Mouse (Mus musculus): ENCODE results near the gene Myl7. TPM values are rescaled to one million over a fixed set of nuclear protein-coding genes. Genes with fewer than 3 reads are reported as not detected.
"Not testable (repeated sequence)": the region's sequence is repeated elsewhere in the genome, so short reads cannot be mapped to it uniquely, and the experiment has no call there.

Gene Myl7
- total RNA-seq, 2 experiments from 2014 or later: not detected

DNA sequence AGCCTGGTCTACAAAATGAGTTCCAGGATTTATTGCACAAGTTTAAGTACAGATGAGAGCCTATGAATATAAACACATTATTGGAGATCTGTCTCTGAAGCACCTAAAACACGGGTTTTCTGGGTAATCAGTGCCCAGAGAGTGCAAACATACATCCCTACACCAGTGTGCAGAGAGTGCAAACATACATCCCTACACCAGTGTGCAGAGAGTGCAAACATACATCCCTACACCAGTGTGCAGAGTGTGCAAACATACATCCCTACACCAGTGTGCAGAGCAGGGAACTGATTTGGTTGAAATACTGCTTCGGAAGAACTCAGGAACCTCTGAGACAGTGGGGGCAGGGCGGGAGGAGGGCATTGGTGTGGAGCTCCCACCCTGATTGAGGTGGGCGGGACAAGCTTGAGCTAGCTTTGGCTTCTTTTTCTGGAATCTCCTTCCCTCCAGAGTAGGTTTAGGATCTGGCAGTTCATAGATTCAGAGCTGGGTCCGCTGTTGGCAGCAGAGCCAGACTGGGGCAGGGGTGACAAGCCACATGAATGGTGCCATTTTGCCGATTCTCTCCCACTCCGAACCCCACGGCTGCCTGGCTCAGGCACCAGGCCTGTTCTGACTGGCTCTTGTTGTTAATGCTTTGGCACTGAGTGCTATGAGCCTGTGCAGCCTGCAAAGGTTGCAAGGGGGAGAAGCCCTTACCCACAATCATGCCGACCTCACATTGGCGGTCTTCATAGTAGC is 7.4 kb upstream of the Myl7 start:
- no peak for ATAC-seq (replicated peaks; ENCODE audit: low FRiP score, poor library complexity, severe bottlenecking)

DNA sequence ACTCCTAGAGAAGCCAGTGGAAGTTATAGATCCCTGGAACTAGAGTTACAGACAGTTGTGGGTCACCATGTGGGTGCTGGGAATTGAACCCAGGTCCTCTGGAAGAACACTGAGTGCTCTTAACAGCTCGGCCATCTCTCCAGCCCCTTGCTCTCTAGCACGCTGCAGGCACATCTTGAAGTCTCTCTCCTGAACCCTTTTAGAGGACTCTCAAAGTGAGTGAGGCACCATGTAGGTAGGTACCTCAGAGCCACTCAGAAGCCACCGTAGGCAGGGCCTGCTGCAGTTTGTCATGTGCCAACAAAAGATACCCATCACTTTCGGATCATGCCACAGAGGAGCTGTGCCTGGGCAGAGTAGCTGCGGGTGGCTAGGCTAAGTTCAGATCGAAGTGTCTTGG is 6.3 kb upstream of the Myl7 start:
- ATAC-seq (replicated peaks; ENCODE audit: low FRiP score, poor library complexity, severe bottlenecking): no peak

DNA sequence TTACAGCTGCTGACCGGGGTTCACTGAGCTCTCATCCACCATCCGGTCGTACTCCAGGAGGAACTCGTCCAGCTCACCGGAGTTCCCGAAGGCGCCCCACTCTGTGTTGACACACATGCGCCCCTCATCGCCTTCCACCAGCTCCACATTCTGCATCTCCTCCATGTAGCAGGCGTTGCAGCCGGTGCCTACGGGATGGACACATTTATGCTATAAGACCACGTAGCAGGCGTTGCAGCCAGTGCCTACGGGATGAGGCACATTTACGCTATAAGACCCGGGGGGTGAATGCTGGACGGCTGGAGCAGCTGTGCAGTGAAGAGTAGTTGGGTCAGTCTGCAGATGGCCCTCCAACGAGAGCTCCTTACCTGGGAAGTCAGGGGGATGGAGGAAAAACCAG is 5.8 kb upstream of the Myl7 start:
- no peak for ATAC-seq (replicated peaks; ENCODE audit: low FRiP score, poor library complexity, severe bottlenecking)

DNA sequence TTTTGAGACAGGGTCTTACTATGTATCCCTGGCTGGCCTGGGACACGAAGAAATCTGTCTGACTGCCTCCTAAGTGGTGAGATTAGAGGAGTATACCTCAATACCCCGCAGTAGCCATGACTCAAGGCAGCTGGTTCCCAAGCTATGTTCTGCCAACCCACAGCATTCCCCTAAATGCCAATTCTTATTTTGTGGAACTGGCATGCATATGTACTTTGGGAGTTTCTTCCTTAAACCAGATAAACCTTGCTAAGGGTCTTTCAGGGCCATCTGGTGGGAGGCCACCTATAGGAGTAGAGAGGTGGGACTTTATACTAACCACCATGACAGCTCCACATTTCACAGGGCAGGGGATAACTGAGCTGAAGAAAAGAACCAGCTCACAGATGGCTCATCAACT is 5.3 kb upstream of the Myl7 start:
- ATAC-seq (replicated peaks; ENCODE audit: low FRiP score, poor library complexity, severe bottlenecking): no peak

DNA sequence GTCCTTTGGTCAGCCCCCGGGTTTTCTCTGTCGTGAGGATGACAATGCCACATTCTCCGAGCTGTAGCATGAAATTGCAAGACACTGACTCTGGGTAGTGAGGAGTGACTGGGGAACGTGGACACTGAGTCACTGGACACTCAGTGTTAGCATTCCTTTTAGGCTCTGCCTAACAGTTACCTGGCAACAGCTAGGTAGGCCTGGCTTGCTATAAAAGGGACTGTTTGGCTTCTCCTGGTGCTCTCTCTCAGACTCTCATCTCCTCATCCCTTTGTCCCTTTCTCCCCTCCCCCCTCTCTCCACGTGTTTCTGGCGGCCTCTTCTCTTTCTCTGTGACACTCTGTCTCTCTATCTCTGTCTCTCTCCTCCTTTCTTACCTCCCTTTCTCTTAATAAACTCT is 3.8 kb upstream of the Myl7 start:
- no peak for ATAC-seq (replicated peaks; ENCODE audit: low FRiP score, poor library complexity, severe bottlenecking)

DNA sequence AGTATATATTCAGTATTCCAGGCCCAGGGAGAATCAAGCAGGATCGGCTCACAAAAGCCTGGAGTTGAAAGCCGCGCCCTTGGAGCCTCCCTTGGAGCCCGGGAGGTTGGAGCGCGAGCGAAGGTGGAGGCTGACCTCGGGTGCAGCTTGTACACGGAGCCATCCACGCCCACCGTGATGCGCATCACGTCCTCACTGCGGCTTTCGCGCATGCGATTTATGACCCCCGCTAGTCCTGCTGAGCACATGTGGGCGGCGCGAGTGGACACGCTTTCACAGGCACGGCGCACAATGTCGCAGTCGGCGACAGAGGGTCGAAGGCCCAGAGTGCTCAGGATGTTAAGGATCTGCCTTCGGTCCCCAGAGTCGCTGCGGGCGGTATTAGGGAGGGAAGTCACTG is 3.4 kb upstream of the Myl7 start:
- no peak for ATAC-seq (replicated peaks; ENCODE audit: low FRiP score, poor library complexity, severe bottlenecking)

DNA sequence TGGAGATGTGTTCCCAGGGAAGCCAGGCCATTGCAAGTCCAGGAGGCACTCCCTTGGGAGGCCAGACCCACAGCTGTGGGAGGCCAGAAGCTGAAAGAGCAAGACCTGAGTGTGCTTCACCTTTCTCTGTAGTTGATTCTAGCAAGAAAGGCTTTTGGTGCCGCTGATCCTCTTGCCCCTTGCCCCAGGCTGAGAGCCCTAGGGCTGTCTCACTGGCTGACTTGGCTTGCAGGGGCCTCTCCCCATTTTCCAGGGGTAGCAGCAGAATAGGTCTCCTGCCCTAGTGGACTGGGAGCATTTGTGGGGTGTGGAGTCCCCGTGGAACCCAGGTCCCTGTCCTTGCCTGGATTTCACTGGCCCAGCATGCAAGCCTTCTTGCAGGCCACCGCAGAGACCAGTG is 2.7 kb upstream of the Myl7 start:
- no peak for ATAC-seq (replicated peaks; ENCODE audit: low FRiP score, poor library complexity, severe bottlenecking)

DNA sequence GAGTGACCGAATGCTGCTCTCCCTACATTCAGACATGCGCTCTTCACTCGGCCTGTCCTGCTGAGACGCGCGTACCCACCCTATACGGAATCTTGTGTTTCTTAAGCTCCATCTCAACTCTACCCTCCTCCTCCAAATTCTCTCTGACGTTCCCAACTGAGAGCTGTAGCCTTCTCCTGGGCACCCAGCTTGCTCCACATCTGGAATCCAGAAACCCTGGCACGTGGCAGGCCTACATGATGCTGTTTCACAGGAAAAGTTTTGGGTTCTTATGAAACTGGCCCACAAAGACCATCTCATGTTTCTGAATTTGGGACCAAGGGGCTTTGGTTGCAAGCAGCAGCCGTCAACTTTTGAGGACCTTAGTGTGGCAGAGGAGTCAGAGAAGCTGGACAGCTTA is 704 bp upstream of the Myl7 start:
- ATAC-seq (replicated peaks; ENCODE audit: low FRiP score, poor library complexity, severe bottlenecking): no peak

DNA sequence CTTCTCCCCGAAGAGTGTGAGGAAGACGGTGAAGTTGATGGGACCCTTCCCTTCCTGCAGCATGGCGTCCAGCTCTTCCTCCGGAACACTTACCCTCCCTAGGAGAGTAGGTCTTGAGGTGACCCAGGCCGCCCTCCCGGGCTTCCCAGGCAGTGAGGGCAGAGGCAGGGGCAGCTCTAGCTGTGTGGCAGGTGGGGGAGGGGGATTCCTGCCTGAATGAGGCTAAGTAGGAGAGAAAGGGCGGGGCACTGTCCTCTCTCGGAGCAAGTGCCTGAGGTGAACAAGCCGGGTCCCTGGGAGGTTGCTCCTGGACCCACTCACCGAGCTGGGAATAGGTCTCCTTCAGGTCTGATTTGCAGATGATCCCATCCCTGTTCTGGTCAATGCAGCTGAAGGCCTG is 743 bp downstream of the Myl7 start:
- no peak for ATAC-seq (replicated peaks; ENCODE audit: low FRiP score, poor library complexity, severe bottlenecking)

DNA sequence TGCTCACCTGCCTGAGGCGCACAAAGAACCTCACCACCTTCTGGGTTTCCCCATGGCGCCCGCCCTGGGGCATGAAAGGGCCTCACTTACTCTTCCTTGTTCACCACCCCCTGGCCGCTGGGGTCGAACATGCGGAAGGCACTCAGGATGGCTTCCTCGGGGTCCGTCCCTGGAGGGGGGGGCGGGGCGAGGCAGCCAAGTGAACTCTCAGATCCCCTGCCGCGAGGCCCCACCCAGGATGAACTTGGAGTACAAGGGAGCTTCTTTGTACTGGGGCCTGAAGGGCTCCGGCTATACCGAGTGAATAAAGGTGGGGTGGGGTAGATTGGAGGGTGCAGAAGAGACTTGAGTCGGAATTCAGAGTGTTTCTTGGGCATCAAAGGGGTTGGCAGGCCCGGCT is 1.4 kb downstream of the Myl7 start:
- ATAC-seq (replicated peaks; ENCODE audit: low FRiP score, poor library complexity, severe bottlenecking): no peak

DNA sequence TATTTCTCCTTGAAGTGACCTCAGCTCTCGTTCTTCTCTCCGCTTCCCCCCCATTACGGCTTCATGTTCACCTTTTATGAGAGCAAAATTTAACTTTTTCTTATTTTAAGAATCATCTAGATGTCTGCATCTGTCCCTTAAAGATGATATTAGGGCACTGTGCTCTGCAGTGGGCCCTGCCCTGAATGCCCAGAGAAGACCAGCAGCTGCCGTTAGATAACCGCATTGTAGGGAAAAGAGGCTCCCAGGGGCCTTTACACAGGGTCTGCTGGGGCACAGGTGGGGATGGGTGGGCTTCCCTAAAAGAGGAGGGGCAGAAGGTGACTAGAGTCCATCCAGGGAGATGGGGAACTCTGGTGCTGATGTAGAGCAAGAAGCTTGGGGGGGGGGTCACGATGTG is 4.8 kb downstream of the Myl7 start:
- ATAC-seq (replicated peaks; ENCODE audit: low FRiP score, poor library complexity, severe bottlenecking): no peak

DNA sequence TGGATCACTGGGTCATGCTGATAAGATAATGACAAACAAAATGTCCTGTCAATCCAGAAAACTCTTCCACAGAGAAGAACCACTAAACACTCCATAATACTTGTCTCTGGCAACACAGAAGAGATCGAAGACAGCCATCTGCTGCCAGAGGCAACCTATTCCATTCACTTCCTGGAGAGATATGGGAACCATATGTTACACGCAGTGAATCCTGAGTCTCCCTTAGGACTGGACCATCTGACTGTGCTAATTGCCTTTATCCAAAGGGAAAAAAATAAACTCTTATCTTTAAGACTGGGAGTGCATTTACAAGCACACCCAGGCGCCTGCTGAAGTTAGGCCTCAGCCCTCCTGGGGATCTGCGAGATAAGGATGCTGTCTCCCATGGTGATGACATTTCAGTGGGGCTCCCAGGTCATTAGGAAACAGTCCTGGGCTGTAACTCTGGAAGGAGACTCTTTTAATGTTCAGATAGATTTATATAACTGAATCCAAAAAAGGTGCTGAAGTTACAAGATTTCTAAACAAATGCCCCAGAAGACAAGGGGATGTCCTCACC is 5.7 kb downstream of the Myl7 start:
- no peak for ATAC-seq (replicated peaks; ENCODE audit: low FRiP score, poor library complexity, severe bottlenecking)

DNA sequence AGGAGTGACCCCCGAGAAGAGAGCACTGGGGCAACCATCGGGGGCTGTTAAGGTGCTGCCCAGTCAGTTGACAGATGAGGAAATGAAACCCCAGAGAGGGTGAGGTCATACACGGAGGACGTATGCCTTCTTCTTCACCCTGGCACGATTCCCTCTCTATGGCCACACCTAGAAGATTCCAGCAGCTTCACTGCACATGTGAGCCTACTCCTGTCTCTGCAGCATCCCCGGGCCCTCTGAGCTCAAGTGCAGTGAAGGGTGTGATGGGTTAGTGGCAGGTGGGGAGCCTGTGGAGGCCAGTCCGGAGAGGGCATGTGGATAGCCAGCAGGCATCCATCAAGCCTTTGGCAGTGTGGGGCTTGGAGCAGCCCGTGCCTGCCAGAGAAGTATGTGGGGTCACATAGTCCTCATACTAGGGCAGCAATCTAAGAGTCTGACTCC is 6.4 kb downstream of the Myl7 start:
- ATAC-seq (replicated peaks; ENCODE audit: low FRiP score, poor library complexity, severe bottlenecking): no peak

DNA sequence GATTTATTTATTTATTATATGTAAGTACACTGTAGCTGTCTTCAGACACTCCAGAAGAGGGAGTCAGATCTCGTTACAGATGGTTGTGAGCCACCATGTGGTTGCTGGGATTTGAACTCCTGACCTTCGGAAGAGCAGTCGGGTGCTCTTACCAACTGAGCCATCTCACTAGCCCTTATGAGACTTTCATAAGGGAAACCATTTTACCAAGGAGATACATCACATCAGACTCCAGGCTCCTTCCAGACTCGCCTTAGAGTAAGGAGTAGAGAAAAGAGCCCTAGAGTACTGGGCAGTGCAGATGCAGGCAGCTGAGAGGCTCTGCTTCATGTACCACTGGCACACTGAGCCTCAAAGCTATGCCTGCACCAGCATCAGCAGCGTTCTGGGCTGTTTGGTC is 10.0 kb downstream of the Myl7 start:
- ATAC-seq (replicated peaks; ENCODE audit: low FRiP score, poor library complexity, severe bottlenecking): not testable (repeated sequence)

DNA sequence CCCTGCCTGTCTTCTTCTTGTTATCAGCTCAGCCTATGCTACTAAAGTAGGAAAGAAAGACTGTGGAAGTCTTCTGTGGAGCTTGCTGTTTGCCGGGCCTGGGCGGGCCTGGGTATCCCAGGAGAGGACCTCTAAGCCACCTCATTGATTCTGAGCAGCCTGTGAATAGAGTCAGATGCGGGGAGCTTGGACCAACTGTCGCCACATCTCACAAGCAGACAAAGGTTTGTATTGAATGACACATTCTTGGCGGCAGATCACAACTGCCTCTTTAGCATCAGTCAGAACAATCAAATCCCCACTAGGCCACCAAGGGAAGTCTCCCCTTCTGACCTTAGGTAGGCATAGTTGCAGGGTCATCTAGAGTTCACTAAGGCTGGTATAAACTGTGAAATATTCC is 11.3 kb downstream of the Myl7 start:
- no peak for ATAC-seq (replicated peaks; ENCODE audit: low FRiP score, poor library complexity, severe bottlenecking)

DNA sequence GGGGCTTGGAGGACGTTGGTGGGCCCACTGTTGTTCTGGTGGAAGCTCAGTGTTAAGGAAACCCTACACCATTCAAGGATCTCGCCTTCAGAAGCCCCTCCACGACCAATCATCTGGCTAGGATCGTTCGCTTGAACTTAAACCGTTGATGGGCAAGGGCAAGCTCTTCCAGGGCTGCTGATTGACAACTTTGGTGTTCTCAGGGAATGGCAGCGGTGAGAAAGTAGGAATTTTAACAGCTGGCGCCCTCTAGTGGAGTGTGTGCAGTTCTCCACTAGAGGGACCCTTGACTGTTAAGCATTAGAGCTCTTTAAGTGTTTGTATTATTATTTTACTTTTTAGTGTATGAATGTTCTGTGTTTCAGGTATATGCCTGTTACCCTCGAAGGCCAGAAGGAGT is 12.4 kb downstream of the Myl7 start:
- ATAC-seq (replicated peaks; ENCODE audit: low FRiP score, poor library complexity, severe bottlenecking): peak; percentile 60; the same call in 1 of the 2 replicates

DNA sequence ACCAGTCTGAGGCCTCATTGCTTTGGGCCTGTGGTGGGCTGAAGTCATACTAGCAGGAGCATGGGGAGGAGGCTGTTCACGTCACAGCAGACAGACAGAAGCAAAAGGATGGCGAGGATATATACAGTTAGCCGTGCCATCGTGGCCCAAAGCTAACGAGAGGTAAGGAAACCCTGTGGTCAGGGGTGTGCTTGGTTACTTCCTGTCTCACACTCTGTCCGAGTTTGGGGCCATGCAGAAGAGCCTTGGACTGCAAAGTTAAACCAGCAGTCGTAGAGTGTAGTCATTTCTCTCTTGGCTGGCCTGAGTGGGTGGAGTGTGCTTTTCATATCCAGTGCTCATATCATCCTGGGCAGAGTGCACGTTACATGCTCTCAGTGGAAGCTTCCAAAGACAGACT is 16.1 kb downstream of the Myl7 start:
- no peak for ATAC-seq (replicated peaks; ENCODE audit: low FRiP score, poor library complexity, severe bottlenecking)

DNA sequence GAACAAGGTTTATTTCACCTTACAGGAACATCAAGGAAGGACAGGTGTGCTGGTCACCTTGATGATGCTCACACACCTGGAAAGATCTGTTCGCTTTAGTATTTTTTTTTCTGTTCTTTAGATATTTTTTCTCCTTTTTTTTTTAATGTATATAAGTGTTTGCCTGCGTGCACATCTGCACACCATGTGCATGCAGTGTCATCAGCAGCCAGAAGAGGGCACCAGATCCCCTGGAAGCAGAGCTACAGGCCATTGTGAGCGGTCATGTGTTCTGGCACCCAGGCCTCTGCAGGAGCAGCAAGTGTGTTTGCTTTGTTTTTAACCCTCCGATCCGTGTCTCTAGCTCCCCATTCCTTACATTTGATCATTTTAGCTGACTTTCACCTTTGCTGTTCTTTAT is 18.7 kb downstream of the Myl7 start:
- no peak for ATAC-seq (replicated peaks; ENCODE audit: low FRiP score, poor library complexity, severe bottlenecking)

DNA sequence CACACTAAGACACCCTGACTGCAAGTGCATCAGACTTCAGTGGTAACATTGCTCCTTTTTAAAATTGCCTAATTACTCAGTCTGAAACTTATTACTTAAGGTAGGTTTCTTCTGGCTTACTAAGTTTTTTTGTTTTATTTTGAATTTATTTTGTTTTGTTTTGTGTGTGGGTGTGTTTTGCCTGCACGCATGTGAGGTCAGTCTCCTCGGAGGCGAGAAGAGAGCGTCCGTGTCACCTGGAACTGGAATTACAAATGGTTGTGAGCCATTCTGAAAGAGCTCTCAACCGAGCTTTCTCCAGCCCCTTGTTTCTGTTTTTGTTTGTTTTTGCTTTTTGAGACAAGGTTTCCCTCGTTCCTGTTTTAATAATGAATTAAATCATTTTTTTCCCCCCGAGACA is 19.9 kb downstream of the Myl7 start:
- no peak for ATAC-seq (replicated peaks; ENCODE audit: low FRiP score, poor library complexity, severe bottlenecking)

DNA sequence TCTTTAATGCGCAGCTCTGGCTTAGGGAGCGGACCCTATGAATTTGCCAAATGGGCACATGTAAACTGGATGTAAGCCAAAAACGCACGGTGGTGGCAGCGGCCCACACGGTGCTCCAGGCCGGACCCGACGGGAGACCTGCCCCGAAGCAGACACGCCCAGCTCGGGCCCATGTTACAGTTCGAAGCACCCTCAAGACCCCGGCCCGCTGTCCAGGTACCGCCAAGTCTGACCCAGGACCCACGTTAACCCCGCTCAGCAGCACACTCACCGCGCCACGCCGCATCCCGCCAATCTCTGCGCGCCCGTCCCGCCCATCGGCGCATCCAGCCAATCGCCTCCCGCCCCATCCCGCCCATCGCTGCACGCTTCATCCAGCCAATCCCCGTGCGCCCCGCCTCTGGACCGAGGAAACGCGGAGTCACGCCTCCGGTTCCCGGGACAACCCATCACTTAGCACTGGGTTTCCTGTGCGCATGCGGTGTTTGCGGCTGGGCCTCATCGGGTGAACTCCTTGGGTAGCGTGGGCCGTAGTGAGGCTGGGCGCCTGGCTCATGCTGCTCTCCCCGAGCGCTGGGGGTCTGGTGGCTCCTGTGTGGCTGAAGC is 20.6 kb downstream of the Myl7 start, which contains the start of gene Pold2:
Pold2 (minus strand) TSS at position 372 of the 606 bp plus-strand sequence.
- peak; percentile 97 for ATAC-seq (replicated peaks; ENCODE audit: low FRiP score, poor library complexity, severe bottlenecking)

DNA sequence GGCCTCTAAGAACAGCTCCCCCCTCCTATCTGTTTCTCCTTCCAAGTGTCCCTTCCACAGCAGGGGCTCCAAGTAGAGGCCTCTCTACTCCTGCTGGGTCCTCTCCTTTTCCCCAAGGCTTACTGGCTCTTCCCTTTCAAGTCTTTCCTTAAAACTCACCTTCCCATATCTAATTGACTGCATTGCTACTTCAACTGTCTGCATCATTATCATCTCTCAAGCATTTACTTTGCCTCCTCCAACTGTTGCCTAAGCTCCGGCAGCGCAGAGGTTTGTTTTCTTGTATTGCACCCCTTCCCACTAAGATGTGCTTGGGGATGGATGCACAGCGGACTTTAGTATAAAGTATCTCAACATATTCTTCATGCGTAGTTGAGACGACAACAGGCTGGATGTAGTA is 21.2 kb downstream of the Myl7 start:
- no peak for ATAC-seq (replicated peaks; ENCODE audit: low FRiP score, poor library complexity, severe bottlenecking)

Measured in erythroid progenitor cell, adult 5-6 weeks (primary cell).